Mouse (Mus musculus) lung, adult 2 months (tissue): ENCODE measurements around the gene Glyr1.

ENCODE experiments used
- CTCF ChIP-seq: fragments of 200-500 bp; IDR thresholded peaks from 2 replicates; pipeline ENCODE4 v1.5.1; 2011; ENCODE audit warnings: mild to moderate bottlenecking, low read length, control low read depth; ENCODE audit not compliant: insufficient read depth
- POLR2A ChIP-seq: fragments of 200-500 bp; IDR thresholded peaks from 2 replicates; pipeline ENCODE4 v1.6.1; 2011; ENCODE audit warnings: low read depth, mild to moderate bottlenecking, control low read depth, low read length, borderline replicate concordance; ENCODE audit errors: extremely low read depth

DNA sequence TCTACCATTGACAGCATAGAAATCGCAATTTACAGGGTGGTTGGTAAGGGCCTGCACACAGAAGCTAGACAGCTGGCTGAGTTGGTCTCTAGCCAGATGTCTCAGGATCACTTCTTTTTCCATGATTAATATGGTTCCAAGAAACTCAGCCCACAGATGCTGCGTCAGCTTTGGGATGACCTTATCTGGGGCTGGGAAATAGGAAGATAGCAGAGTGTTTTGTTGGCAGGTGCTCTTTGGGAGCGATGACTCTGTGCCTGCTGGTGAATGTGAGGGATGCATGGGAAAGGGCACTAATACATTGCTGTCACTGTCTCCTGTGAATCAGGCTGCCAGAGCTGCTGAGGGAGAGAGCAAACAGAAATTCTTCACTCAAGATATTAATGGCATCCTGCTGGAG is 20.7 kb upstream of the Glyr1 start:
- TF ChIP-seq CTCF (no peak), POLR2A (no peak)
